Mouse (Mus musculus) CD4-positive, CD25-positive, alpha-beta regulatory T cell (primary cell): ENCODE measurements around the gene Keg1. TPM values are rescaled to one million over a fixed set of nuclear protein-coding genes. Genes with fewer than 3 reads are reported as not detected.

Experiments used
- polyA plus RNA-seq: library from polyadenylated mRNA; unstranded; fragments of 100-300 nt; shearing (Covaris generic); gene quantifications from one replicate; pipeline ENCODE4 v1.2.1, GENCODE M21; 2017

Keg1 gene
- polyA plus RNA-seq, result not detected

DNA sequence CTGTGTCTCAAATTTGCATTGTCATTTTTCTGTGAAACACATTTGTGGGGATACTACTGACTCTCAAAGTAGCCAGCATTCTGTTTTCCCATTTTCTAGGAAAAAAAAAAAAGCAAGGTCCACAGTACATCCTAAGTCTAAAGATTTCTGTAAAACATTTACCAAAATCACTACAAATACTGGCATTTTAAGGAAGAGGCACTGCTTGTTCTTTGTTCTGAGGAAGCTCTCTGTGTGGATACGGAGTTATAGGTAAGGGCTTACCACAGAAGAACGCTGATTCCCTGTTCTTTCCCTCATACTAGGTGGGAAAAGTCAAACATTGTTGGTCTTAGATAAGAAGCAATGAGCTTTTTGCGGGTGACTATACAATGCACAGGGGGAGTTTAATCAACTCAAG lies at the start of gene Keg1:
Gene Keg1, plus strand, starts transcription at position 197 of the 400 bp plus-strand sequence.

DNA sequence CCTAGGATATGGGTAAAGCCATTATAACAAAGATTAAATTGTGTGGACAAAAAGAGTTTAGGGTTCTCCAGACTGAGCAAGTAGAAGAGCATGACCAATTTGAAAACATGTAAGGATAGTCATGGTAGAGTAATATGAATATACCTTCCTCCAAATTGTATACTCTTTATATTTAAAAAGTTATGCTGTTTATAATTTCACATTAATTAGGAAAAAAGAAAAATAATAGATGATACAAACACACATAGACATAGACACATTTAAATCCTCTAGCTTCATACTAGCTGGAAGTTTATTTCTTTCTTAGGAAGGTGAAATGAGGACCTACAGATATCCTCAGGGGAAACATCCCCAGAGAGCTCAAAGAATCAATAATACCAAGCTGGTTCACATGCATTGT lies 25.4 kb upstream of the Keg1 start, which contains the start of gene Olfr1442:
Gene Olfr1442, plus strand, starts transcription at position 301 of the 400 bp plus-strand sequence.

DNA sequence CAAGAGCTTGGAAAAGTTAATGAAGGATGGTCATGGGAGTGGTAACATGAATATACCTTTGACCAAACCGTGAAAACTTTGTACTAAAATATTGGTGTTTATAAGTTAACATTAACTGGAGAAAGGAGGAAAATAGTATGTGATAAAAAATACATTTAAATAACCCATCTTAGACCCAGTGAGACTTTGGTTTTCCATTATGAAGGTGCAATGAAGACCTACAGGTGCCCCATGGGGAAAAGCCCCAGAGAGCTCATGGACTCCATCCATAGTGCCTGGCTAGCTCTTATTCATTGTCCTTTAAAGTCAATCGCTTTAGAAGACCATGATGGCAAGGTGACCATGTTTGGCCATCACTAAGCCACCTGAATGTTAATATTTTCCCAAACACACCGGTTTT lies 17.8 kb upstream of the Keg1 start, which contains the start of gene Olfr1443:
Gene Olfr1443, plus strand, starts transcription at position 301 of the 400 bp plus-strand sequence.

DNA sequence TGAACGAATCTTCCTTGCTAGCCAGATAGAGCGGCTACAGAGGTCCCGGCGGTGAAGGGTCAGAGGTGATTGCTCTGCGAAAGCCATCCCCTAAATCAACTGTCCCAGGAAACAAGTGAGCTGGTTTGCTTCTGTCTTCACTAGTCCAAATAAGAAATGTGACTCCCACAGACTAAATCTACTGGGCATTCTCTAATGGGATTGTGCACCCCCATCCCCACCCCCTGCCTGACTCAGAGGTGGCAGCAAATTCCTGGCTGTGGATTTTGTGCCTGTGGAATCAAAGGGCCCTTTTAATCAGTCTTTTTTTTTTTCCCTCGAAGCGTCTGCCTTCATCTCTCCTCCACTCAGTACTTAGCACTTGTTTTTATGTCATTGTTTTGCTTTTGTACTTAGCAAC lies 69.7 kb downstream of the Keg1 start, which contains the start of gene Cntf:
Gene Cntf, minus strand, starts transcription at position 325 of the 400 bp plus-strand sequence.

Other genes starting within 250 kb of the Keg1 start
- gene Mpeg1, start 235.0 kb upstream of the Keg1 start, polyA plus RNA-seq, result 0.50 TPM
- 7.9 TPM for gene Dtx4, start 194.3 kb upstream of the Keg1 start, polyA plus RNA-seq
- gene Fam111a, start 150.0 kb upstream of the Keg1 start, polyA plus RNA-seq, result 39.7 TPM
- not detected for gene Gm4952, start 95.8 kb upstream of the Keg1 start, polyA plus RNA-seq
- gene Glyat, start 62.5 kb upstream of the Keg1 start, polyA plus RNA-seq, result not detected
- gene Olfr1442, start 25.3 kb upstream of the Keg1 start, polyA plus RNA-seq, result not detected
- gene Olfr1443, start 17.7 kb upstream of the Keg1 start, polyA plus RNA-seq, result not detected
- 0.19 TPM for gene Cntf, start 69.8 kb downstream of the Keg1 start, polyA plus RNA-seq
- gene Zfp91, start 100.3 kb downstream of the Keg1 start, polyA plus RNA-seq, result 18.9 TPM
- gene Lpxn, start 100.4 kb downstream of the Keg1 start, polyA plus RNA-seq, result 155 TPM
- gene Gm5244, start 150.9 kb downstream of the Keg1 start, polyA plus RNA-seq, result not detected
- 0.47 TPM for gene Olfr1444, start 161.5 kb downstream of the Keg1 start, polyA plus RNA-seq
- not detected for gene Olfr1445, start 188.1 kb downstream of the Keg1 start, polyA plus RNA-seq
- not detected for gene Olfr1446, start 197.7 kb downstream of the Keg1 start, polyA plus RNA-seq
- gene Olfr1447, start 208.0 kb downstream of the Keg1 start, polyA plus RNA-seq, result not detected
- gene Olfr1448, start 228.6 kb downstream of the Keg1 start, polyA plus RNA-seq, result not detected
- gene Olfr1449, start 235.1 kb downstream of the Keg1 start, polyA plus RNA-seq, result not detected